Mouse (Mus musculus) skeletal muscle tissue, adult 2 months (tissue): ENCODE data around the gene AI467606.
"Not testable (repeated sequence)": the region's sequence is repeated elsewhere in the genome, so short reads cannot be mapped to it uniquely, and the experiment has no call there.

Experiments
- DNase-seq: peaks from one replicate; pipeline ENCODE4 v3.0.0-alpha.2; 2012; ENCODE audit warnings: low read depth, low spot score

AI467606 gene

GRCm38 (mm10) chr7:127091114-127091896 lies at the start of gene AI467606:
AI467606 (plus strand) TSS chr7:127091359.
- DNase-seq: peak; percentile 80

DNA sequence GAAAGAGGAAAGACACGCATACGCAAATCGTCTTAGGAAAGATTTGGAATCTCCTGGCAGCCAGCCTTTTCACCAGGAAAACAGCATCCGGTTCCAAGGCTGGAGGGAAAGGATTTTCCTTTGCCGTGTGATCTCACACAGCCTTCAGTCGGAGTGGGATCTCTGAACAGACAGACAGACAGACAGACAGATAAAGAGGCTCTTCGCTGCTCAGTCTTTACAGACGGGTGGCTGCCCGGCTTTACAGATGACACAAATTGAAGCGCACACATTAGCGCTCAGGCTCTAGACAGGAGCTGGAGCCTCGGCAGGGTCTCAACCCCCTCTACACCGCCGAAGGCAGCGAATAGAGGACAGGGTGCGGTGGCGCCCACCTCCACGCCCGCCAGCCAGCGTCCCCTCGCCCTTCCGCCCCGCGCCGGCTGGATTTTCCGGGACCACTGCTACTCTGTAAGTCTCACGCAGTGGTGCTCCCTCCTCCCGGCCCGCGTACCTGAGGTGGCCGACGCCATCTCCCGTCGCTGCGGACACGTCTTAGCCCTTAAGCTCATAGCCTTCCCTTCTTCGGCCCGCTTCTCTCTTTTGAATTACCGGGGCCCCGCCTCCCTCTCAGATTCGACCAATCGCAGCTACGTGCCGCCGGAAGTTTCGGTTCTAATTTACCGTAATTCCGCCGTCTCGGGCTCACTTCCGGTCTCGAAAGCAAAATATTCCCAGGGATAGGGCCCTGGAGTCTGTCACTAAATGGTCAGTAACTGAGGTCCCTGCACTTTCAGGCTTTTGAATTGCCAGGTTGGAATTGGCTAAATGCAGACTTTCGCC lies 49.1 kb upstream of the AI467606 start, which contains the start of gene Kif22:
TSS of gene Kif22 (minus strand) at position 621 of the 822 bp plus-strand sequence.
- DNase-seq: peak; percentile 78

DNA sequence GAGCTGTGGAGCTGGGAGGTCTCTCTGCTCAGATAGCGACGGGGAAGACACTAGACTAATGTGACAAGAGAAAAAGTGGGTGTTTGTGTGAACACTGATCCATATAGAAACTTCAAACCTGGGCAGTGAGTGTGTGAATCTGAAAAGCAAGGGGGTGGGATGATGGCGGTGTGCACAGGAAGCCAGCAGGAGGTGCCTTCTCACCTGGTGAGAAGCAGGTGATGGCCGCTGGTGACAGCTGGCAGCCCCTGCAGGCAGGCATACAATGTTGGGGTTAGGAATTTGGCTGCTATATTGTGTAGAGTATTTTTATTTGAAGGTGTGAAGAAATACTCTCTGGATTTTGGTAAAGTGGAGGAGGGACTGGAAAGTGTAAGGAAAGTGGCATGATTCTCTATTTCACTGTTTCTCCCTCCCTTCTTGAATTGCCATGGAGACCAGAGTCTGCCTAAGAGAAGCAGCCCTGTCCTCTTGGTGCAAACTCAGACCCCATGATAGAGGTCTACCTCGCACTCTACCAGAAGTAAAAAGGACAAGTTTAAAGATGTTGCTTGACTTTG lies 36.1 kb upstream of the AI467606 start:
- no peak for DNase-seq

DNA sequence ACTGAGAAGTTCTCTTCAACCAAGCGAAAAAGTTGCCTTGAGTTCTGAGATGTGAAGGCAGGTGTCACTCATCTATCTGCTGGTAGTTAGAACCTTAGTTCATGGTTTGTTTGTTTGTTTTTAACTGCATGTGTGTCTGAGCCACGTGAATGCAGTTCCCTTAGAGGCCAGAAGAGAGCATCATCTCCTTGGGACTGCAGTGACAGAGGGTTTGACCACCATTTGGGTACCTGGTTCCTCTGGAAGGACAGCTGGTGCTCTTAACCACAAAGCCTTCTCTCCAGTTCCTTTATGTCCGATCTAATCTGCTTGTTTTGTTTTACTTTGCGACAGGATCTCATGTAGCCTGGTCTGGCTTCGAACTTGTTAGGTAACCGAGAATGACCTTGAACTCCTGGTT lies 25.6 kb upstream of the AI467606 start:
- DNase-seq: no peak

- DNase-seq: no peak
Measured at GRCm38 (mm10) chr7:127066317-127066716, 24.8 kb upstream of the AI467606 start.

GRCm38 (mm10) chr7:127070871-127071413 lies 20.2 kb upstream of the AI467606 start:
- no peak for DNase-seq

DNA sequence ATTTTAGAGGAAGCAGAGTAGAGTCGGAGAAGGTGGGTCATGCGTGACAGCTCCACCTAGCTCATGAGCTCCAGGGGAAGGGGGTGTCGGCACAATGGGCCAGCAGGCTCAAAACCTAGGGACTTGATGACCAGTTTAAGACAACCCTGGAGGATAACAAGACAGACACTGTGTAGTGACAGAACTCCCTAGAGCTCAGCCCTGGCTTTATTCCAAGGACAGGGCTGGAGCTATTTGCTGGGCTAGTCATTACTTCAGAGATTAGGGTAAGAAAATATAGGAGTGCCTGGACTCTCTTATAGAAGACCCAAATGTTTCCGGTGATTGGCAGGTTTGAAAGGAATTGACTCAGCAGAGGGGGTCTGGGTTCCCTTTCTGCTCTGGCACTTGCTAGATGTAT lies 17.9 kb upstream of the AI467606 start:
- no peak for DNase-seq

- DNase-seq: no peak
Measured at GRCm38 (mm10) chr7:127076188-127076587, 15.0 kb upstream of the AI467606 start.

GRCm38 (mm10) chr7:127077692-127078091 lies 13.5 kb upstream of the AI467606 start:
- DNase-seq: no peak

DNA sequence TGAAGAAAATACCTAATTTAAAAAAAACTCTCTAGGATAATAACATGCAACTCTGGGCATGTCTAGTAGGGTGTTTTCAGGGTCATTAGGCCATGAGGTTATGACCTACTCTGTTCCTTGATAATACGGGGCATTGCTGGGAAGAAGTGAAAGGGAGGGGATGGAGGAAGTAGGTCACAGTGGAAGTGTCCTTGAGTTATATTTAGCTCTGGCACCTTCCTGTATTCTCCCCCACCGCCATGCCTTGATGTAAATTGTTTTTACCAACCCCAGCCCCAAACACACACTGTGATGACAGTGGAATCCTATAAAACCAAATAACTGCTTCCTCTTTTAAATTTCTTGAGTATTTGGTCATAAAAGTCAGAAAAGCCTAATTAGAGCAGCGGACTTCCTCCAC lies 11.1 kb upstream of the AI467606 start:
- no peak for DNase-seq

- no peak for DNase-seq
Measured at GRCm38 (mm10) chr7:127082271-127082670, 8.9 kb upstream of the AI467606 start.

DNA sequence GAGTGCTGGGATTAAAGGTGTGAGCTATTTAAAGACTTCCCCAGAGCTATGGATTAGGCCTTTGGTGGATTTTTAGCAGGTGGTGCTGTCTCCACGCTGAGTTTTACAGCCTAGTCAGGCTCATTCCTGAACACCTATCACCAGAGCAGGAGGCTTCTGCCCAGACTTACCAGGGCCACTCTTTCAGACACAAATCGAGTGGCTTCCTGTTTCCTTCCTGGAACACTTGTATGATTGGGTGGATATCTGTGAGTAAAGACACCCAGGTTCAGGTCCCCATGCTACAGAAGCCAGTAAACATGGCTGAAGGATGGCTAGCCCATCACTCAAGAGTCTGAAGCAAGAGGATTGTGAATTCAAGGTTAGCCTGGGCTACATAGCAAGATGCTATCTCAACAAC lies 8.2 kb upstream of the AI467606 start:
- DNase-seq: no peak

DNA sequence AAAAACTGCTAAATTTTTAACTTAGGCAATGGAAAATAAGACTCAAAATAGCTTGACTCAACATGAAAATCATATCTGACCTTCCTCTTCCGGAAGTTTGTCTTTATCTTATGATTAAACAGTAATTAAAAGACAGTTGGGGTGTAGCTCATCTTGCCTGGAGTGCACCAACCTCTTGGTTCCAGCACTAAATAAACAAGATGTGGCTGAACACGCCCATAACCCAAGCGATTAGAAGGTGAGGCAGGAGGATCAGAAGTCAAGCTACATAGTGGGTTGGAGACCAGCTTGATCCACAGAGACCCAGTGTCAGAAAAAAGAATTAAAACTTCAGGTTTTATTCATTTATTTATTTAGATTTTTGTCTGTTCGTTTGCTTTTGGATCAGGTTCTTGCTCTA lies 7.5 kb upstream of the AI467606 start:
- DNase-seq: no peak

DNA sequence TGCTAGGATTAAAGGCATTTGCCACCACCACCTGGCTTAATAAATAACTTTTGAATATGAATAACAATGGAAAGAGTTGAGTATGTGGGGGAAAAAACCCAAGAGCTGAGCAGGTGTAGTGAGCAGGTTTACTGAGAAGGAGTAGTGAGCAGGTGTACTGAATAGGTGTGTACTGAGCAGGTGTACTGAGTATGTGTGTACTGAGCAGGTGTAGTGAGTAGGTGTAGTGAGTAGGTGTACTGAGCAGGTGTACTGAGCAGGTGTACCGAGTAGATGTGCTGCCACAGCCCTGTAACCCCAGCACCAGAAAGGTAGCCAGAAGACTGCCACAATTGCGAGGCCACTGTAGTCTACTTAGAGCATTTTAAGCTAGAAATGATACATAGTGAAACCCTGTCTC lies 6.4 kb upstream of the AI467606 start:
- DNase-seq: no peak

GRCm38 (mm10) chr7:127085751-127086150 lies 5.4 kb upstream of the AI467606 start:
- not testable (repeated sequence) for DNase-seq

GRCm38 (mm10) chr7:127087278-127088010 lies 3.7 kb upstream of the AI467606 start, which contains the start of gene Zg16:
Zg16 (minus strand) TSS chr7:127087328.
- DNase-seq: not testable (repeated sequence)

DNA sequence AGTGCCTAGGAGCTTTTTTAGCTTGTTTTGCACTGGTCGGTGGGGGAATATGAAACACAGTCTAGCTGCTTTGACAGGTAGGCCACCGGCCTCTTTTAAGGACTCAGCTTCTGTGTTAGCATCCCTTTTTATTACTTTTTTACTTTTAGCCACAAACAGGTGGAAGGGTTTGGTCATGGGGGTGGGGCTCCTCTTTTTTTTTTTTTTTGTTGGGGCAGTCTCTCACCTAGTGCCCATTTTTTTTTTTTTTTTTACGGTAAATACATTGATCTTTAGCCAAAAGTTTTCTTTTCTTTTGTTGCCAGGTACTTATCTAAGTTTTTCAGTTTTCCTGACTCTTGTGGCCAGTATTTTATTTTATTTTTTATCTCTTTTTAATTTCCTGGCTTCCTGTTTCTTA lies 3.1 kb upstream of the AI467606 start:
- DNase-seq: no peak

DNA sequence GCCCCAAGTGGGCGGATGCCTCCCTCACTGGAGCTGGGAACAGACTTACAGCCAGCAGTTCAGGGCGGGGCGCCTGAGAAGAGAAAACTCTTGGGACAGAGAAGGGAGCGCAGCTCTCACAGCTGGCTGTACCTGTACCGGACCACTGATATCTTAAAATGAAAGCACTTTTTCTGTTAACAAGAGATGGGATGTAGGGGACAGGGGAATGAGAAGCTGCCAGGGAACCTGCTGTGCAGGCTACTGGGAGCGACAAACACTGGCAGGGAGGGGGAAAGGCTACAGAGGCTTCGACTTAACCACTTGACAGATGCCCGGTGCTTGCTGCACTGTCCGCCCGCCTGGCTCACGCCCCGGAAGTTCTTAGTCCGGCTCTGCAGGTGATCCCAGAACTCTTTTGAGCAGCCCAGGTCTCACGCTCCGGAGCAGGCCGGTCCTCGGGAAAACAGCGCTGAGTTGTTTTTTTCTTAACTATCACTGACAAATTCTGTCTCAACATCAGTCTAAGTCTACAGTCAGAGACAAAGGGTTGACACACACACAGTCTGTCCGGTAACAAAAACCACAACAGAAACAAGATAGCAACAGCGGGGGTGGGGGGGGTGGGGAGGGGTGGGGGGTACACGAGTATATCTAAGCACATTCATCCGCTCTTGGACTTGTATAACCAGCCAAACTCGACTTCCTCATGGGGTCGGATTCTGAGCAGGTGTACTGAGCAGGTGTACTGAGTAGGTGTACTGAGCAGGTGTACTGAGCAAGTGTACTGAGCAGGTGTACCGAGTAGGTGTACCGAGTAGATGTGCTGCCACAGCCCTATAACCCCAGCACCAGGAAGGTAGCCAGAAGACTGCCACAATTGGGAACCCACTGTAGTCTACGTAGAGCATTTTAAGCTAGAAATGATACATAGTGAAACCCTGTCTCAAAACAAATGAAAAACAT lies 2.0 kb upstream of the AI467606 start:
- no peak for DNase-seq

DNA sequence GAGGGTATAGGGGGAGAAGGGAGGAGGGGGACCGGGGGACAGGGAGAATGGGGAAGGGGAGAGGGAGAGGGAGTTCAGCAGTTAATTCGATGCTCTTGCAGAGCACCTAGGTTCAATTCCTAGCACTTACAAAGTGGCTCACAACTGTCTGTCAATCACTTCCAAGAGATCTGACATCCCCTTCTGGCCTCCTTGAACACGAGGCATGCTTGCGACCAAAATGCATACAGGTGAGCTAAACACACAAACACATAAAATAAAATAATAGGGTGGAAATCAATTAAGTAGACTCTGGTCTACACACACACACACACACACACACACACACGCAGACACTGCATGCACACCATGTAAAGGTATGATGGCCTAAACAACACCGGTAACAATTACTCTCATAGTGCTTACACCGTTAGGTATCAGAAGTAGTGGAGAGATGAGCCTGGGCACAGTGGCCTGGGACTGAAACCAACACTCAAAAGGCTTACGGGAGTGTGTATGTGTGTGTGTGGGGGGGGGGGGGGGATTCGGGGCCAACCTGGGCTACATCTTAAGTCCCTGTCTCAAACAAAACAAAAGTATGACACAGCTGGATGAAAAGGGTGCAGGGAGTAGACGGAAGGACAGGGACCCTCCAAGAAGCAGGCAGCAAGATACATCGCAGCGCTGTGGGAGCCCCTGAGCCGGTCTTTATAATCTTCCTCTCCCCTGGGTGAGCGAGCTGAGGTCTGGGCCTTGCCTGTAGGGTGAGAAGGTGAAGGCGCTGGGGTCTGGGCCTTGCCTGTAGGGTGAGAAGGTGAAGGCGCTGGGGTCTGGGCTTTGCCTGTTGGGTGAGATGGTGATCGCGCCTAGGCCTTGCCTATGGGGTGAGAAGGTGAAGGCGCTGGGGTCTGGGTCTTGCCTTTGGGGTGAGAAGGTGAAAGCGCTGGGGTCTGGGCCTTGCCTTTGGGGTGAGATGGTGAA lies 725 bp upstream of the AI467606 start:
- DNase-seq: no peak
